Mouse (Mus musculus): ENCODE results near the gene Galc. TPM values are rescaled to one million over a fixed set of nuclear protein-coding genes. Genes with fewer than 3 reads are reported as not detected.

The Galc gene
- total and polyA plus RNA-seq, 2 experiments from 2014 or later = 11.1 to 11.7 TPM

DNA sequence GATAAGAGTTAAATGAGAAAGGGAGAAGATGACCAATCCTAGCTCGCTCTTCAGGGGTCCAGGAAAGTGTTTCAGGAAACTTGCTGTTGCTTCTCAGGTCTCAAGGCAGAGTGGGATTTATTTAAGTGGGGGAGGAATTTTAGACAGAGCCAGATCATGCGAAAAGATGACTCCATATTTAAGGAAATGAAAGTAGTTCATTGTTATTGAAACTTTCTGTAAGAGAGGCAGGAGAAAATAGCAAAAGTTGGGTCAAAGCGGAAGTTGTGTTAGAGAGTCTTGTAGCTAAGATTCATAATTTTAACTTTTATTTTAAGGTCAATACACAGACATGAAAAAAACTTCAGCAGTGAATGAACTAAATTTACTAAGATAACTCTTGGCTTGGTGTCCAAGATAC lies 31.2 kb upstream of the Galc start:
- Histone ChIP-seq H3K27me3 (ENCODE audit: insufficient read depth, low read length) (no peaks in the 10 kb centered on the region), H3K36me3 (ENCODE audit: insufficient read depth, low read length) (no peaks in the 10 kb centered on the region), H3K27ac (ENCODE audit: low read depth, low read length) (no peak overlapping the region), H3K4me3 (ENCODE audit: low read depth, low read length) (no peak overlapping the region), H3K9ac (replicated peaks; ENCODE audit: low read length, poor library complexity, severe bottlenecking) (no peak overlapping the region), H3K4me2 (ENCODE audit: low read depth, low read length, poor library complexity, severe bottlenecking) (no peak overlapping the region), H3K9me3 (ENCODE audit: low read length) (no peaks in the 10 kb centered on the region), H3K4me1 (ENCODE audit: insufficient read depth, low read length) (no peaks in the 10 kb centered on the region)
- DNase-seq (ENCODE audit: low spot score) (no peak), ATAC-seq (ENCODE audit: low FRiP score) (no peak)
- WGBS = 91% methylated on average over 3 of the region's 3 CpGs
- no peak for TF ChIP-seq CTCF (IDR thresholded peaks at IDR 0.05)

DNA sequence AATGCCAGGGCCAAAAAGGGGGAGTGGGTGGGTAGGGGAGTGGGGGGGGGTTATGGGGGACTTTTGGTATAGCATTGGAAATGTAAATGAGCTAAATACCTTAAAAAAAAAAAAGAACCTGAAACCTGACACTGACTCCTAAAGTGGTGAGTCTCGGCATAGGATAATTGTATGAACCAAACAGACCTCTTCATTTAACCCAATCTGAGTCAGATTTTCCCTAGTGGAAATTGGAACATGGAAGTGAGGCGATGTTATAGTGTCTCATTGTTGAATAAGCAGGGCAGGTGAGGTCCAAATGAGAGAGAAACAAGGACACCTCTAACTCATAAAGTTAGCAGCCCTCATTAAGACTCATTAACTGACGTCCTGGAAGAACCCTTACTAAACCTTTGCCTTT lies 25.2 kb upstream of the Galc start:
- no peak for TF ChIP-seq CTCF (IDR thresholded peaks at IDR 0.05)
- Histone ChIP-seq H3K9ac (replicated peaks; ENCODE audit: low read length, poor library complexity, severe bottlenecking) (no peak overlapping the region), H3K27ac (ENCODE audit: low read depth, low read length) (no peak overlapping the region), H3K4me3 (ENCODE audit: low read depth, low read length) (no peak overlapping the region), H3K9me3 (ENCODE audit: low read length) (no peaks in the 10 kb centered on the region), H3K27me3 (ENCODE audit: insufficient read depth, low read length) (no peaks in the 10 kb centered on the region), H3K36me3 (ENCODE audit: insufficient read depth, low read length) (no peaks in the 10 kb centered on the region), H3K4me2 (ENCODE audit: low read depth, low read length, poor library complexity, severe bottlenecking) (no peak overlapping the region), H3K4me1 (ENCODE audit: insufficient read depth, low read length) (no peaks in the 10 kb centered on the region)
- ATAC-seq (ENCODE audit: low FRiP score) (no peak), DNase-seq (ENCODE audit: low spot score) (no peak)
- WGBS = 92% methylated on average over 3 of the region's 3 CpGs

DNA sequence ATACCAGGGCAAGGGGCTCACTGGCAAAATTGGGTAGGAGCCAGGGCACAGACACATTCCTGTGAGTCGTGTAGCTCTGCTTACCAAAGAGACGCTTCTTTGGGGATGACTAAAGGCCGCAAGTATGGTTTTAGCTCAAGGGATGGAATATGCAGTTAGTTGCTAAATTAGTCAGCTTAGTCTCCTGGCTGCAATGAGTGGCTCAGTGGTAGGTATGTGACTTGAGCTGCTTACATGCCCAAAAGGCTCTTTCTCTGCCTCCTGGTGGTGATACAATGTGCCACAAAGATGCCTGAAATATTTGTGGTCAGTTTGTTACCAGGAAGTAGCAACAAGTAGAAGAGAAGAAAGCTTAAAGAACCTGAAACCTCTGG lies 24.2 kb upstream of the Galc start:
- Histone ChIP-seq H3K36me3 (ENCODE audit: insufficient read depth, low read length) (no peaks in the 10 kb centered on the region), H3K27me3 (ENCODE audit: insufficient read depth, low read length) (no peaks in the 10 kb centered on the region), H3K9me3 (ENCODE audit: low read length) (no peaks in the 10 kb centered on the region), H3K4me3 (ENCODE audit: low read depth, low read length) (no peak overlapping the region), H3K9ac (replicated peaks; ENCODE audit: low read length, poor library complexity, severe bottlenecking) (no peak overlapping the region), H3K4me1 (ENCODE audit: insufficient read depth, low read length) (no peaks in the 10 kb centered on the region), H3K27ac (ENCODE audit: low read depth, low read length) (no peak overlapping the region), H3K4me2 (ENCODE audit: low read depth, low read length, poor library complexity, severe bottlenecking) (no peak overlapping the region)
- TF ChIP-seq CTCF (IDR thresholded peaks at IDR 0.05) = 0 out of 2 replicates have a peak, but pooled peaks have one; percentile 8
- ATAC-seq (ENCODE audit: low FRiP score) = no peak
- no peak for DNase-seq (ENCODE audit: low spot score)
- WGBS = 60% methylated on average over 3 of the region's 3 CpGs

DNA sequence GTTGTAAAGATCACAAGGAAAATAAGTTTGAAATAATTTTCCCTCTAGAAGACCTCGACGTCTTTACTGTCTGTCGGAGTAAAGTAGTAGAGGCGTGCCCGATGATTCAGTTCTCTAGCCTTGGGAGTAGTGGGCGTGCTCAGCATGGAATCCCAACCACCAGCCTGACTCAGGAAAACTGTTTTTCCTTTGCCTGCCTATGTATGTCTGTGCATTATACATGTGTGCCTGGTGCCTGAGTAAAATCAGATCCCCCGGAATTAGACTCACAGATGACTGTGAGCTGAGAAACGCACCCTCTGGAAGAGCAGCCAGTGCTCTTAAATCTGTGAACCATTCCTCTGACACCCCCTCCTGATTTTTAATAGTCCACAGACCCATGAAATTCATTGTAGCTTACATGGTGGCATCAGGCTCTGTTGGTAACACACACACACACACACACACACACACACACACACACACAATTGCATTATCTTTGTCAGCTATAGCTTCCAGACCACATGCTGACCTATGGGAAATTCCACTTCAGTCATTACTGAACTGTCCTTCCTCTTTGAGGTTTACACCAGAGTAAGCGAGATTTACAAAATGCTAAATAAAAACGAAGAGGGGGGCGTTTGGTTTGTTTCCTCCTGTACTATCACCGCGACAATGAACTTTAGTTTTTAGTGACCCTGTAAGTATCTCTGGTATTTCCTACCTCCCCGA lies 23.7 kb upstream of the Galc start:
- no peaks in the 10 kb centered on the region for H3K4me1 ChIP-seq (ENCODE audit: insufficient read depth, low read length)
- no peak for DNase-seq (ENCODE audit: low spot score)

DNA sequence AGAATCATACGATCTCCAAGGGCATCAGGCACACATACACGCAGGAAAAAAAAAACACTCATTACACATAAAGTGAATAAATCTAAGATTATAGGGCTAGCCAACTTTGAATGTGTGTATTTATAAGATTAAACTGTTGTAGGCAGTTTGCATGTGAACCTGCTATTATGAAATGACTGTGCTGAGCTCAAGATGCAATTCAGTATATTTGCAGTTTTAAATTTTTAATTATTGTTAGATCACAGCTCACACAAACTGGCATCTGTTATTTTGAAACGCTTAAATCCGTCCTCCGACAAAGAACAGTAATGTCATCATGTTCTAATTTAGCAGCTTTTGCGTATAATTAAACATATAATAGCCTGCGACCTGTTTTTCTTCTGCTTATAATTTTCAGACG lies 21.7 kb upstream of the Galc start:
- ATAC-seq (ENCODE audit: low FRiP score) (no peak), DNase-seq (ENCODE audit: low spot score) (no peak)
- Histone ChIP-seq H3K9ac (replicated peaks; ENCODE audit: low read length, poor library complexity, severe bottlenecking) (no peak overlapping the region), H3K4me3 (ENCODE audit: low read depth, low read length) (no peak overlapping the region), H3K27me3 (ENCODE audit: insufficient read depth, low read length) (no peaks in the 10 kb centered on the region), H3K4me2 (ENCODE audit: low read depth, low read length, poor library complexity, severe bottlenecking) (no peak overlapping the region), H3K36me3 (ENCODE audit: insufficient read depth, low read length) (no peaks in the 10 kb centered on the region), H3K27ac (ENCODE audit: low read depth, low read length) (no peak overlapping the region), H3K9me3 (ENCODE audit: low read length) (no peaks in the 10 kb centered on the region), H3K4me1 (ENCODE audit: insufficient read depth, low read length) (no peaks in the 10 kb centered on the region)
- TF ChIP-seq CTCF (IDR thresholded peaks at IDR 0.05) = no peak
- WGBS = 76% methylated on average over 8 of the region's 8 CpGs

More for the DNA sequence above, 23.7 kb upstream of the Galc start:
- WGBS = 81% methylated on average over 14 of the region's 14 CpGs
- no peak for ATAC-seq (ENCODE audit: low FRiP score)
- Histone ChIP-seq H3K27me3 (ENCODE audit: insufficient read depth, low read length) (no peaks in the 10 kb centered on the region), H3K27ac (ENCODE audit: low read depth, low read length) (no peak overlapping the region), H3K4me3 (ENCODE audit: low read depth, low read length) (no peak overlapping the region), H3K4me2 (ENCODE audit: low read depth, low read length, poor library complexity, severe bottlenecking) (no peak overlapping the region), H3K9ac (replicated peaks; ENCODE audit: low read length, poor library complexity, severe bottlenecking) (no peak overlapping the region), H3K36me3 (ENCODE audit: insufficient read depth, low read length) (no peaks in the 10 kb centered on the region), H3K9me3 (ENCODE audit: low read length) (no peaks in the 10 kb centered on the region)
- TF ChIP-seq CTCF (IDR thresholded peaks at IDR 0.05) = no peak

GRCm38 (mm10) chr12:98280530-98280929 lies 21.3 kb upstream of the Galc start:
- no peaks in the 10 kb centered on the region for H3K4me1 ChIP-seq (ENCODE audit: insufficient read depth, low read length)
- H3K4me2 ChIP-seq (ENCODE audit: low read depth, low read length, poor library complexity, severe bottlenecking) = no peak overlapping the region
- no peaks in the 10 kb centered on the region for H3K9me3 ChIP-seq (ENCODE audit: low read length)
- no peaks in the 10 kb centered on the region for H3K36me3 ChIP-seq (ENCODE audit: insufficient read depth, low read length)
- ATAC-seq (ENCODE audit: low FRiP score) (no peak), DNase-seq (ENCODE audit: low spot score) (peak; percentile 79)
- TF ChIP-seq CTCF (IDR thresholded peaks at IDR 0.05) = peak; percentile 97
- H3K27ac ChIP-seq (ENCODE audit: low read depth, low read length) = no peak overlapping the region
- 32% methylated on average over 5 of the region's 5 CpGs for WGBS
- no peak overlapping the region for H3K9ac ChIP-seq (replicated peaks; ENCODE audit: low read length, poor library complexity, severe bottlenecking)
- H3K4me3 ChIP-seq (ENCODE audit: low read depth, low read length) = no peak overlapping the region
- H3K27me3 ChIP-seq (ENCODE audit: insufficient read depth, low read length) = no peaks in the 10 kb centered on the region
